13 mouse cellular contexts compared by ENCODE assay signal in genomic region chr15:98098519-98098918, GRCm38 (mm10).
"Had no signal": no experiment of that assay in that cellular context is flagged by ENCODE, and none has a peak within 500 bp of the region (broad histone marks: within the 10 kb centered on the region; RNA-seq: fewer than 3 reads in every experiment).

No protein-coding gene starts in this region.

- H3K4me2 ChIP-seq: limb, embryonic 13.5 days; liver, embryonic 15.5 days; neural tube, embryonic 12.5 days; stomach, embryonic 15.5 days had no signal

- H3K9ac ChIP-seq: limb, embryonic 13.5 days; liver, embryonic 15.5 days; neural tube, embryonic 12.5 days; stomach, embryonic 15.5 days had no signal

- ATAC-seq: lung, postnatal 0 days had no signal

- H3K27me3 ChIP-seq: limb, embryonic 13.5 days; liver, embryonic 15.5 days; neural tube, embryonic 12.5 days; stomach, embryonic 15.5 days had no signal

- H3K9me3 ChIP-seq: limb, embryonic 13.5 days; liver, embryonic 15.5 days; neural tube, embryonic 12.5 days; stomach, embryonic 15.5 days had no signal

- H3K36me3 ChIP-seq: limb, embryonic 13.5 days; midbrain, embryonic 10.5 days; neural tube, embryonic 12.5 days; stomach, embryonic 15.5 days had no signal

- H3K27ac ChIP-seq: layer of hippocampus, adult 2 months; limb, embryonic 13.5 days; liver, embryonic 15.5 days; midbrain, embryonic 10.5 days; neural tube, embryonic 12.5 days; stomach, embryonic 15.5 days had no signal

- DNase-seq: kidney, postnatal 10 days; lung, adult 2 months; lung, postnatal 4 days; midbrain, embryonic 14.5 days; right cerebral cortex, postnatal 14 days; thymus, postnatal 36 days had no signal

- H3K4me1 ChIP-seq: limb, embryonic 13.5 days; neural tube, embryonic 12.5 days; stomach, embryonic 15.5 days had no signal

- H3K4me3 ChIP-seq: layer of hippocampus, adult 2 months; limb, embryonic 13.5 days; liver, embryonic 15.5 days; midbrain, embryonic 10.5 days; neural tube, embryonic 12.5 days; stomach, embryonic 15.5 days had no signal
